In genomic region chr12:109540739-109541539, GRCm38 (mm10) we compare ENCODE assay signal across 8 mouse cellular contexts. TPM values are rescaled to one million over a fixed set of nuclear protein-coding genes. Genes with fewer than 3 reads are reported as not detected.
DNase-seq lines count a peak whose midpoint lies in the region; ATAC-seq and TF ChIP-seq lines count a peak whose summit lies in the region.

No protein-coding gene starts in this region.

- H3K9ac ChIP-seq in forebrain, embryonic 12.5 days = peak overlapping the region; percentile 63
- peak overlapping the region; percentile 86 for H3K9ac ChIP-seq in heart, embryonic 13.5 days
- peak overlapping the region; percentile 64 for H3K9ac ChIP-seq in stomach, postnatal 0 days (ENCODE audit: low read length)

- ATAC-seq in forebrain, embryonic 12.5 days (ENCODE audit: low FRiP score) = peak; percentile 77
- ATAC-seq in heart, embryonic 13.5 days (ENCODE audit: extremely low read depth, insufficient number of reproducible peaks, low FRiP score, low TSS enrichment) = no peak
- ATAC-seq in stomach, postnatal 0 days (ENCODE audit: low FRiP score, low TSS enrichment) = peak; percentile 47; the same call in 1 of the 2 replicates

- peaks cover 6% of the 10 kb centered on the region; the same call in 1 of the 2 replicates for H3K27me3 ChIP-seq in forebrain, embryonic 12.5 days
- H3K27me3 ChIP-seq in heart, embryonic 13.5 days (replicated peaks) = no peaks in the 10 kb centered on the region
- H3K27me3 ChIP-seq in stomach, postnatal 0 days (ENCODE audit: control insufficient read depth, insufficient read depth, low read length) = no peaks in the 10 kb centered on the region

- peak; percentile 16; the same call in 1 of the 2 replicates for TF ChIP-seq POLR2A in brain, embryonic 14.5 days (IDR thresholded peaks at IDR 0.05; ENCODE audit: borderline replicate concordance, extremely low read depth, insufficient read depth, insufficient read length, poor library complexity, severe bottlenecking)

- no peaks in the 10 kb centered on the region; the same call in 1 of the 2 replicates for H3K36me3 ChIP-seq in forebrain, embryonic 12.5 days (replicated peaks)
- peaks cover 25% of the 10 kb centered on the region for H3K36me3 ChIP-seq in heart, embryonic 13.5 days
- H3K36me3 ChIP-seq in stomach, postnatal 0 days (ENCODE audit: control insufficient read depth, insufficient read depth, low read length) = no peaks in the 10 kb centered on the region

- H3K4me3 ChIP-seq in forebrain, embryonic 12.5 days (replicated peaks) = peak overlapping the region; percentile 51
- peak overlapping the region; percentile 60 for H3K4me3 ChIP-seq in heart, embryonic 13.5 days
- H3K4me3 ChIP-seq in stomach, postnatal 0 days (ENCODE audit: low read depth, low read length) = peak overlapping the region; percentile 45

- peak overlapping the region; percentile 54 for H3K4me2 ChIP-seq in forebrain, embryonic 12.5 days
- H3K4me2 ChIP-seq in heart, embryonic 13.5 days = peak overlapping the region; percentile 67
- peak overlapping the region; percentile 40 for H3K4me2 ChIP-seq in stomach, postnatal 0 days (replicated peaks; ENCODE audit: low read depth)

- WGBS in forebrain, embryonic 12.5 days = 46% methylated on average over 30 of the region's 30 CpGs
- 44% methylated on average over 30 of the region's 30 CpGs for WGBS in heart, embryonic 13.5 days
- WGBS in stomach, postnatal 0 days = 45% methylated on average over 30 of the region's 30 CpGs

- TF ChIP-seq CTCF in brain, embryonic 14.5 days (IDR thresholded peaks at IDR 0.05; ENCODE audit: borderline replicate concordance, extremely low read depth, insufficient read depth, insufficient read length) = no peak
- no peak for TF ChIP-seq CTCF in stomach, postnatal 0 days (IDR thresholded peaks at IDR 0.05; ENCODE audit: low read depth)

- TF ChIP-seq EP300 in stomach, postnatal 0 days (optimal IDR thresholded peaks at IDR 0.05) = no peak

- H3K27ac ChIP-seq in forebrain, embryonic 12.5 days = peak overlapping the region; percentile 75
- H3K27ac ChIP-seq in heart, embryonic 13.5 days (replicated peaks) = peak overlapping the region; percentile 54
- peak overlapping the region; percentile 19; the same call in 1 of the 2 replicates for H3K27ac ChIP-seq in stomach, postnatal 0 days (replicated peaks)

- peaks cover 65% of the 10 kb centered on the region for H3K9me3 ChIP-seq in forebrain, embryonic 12.5 days
- peaks cover 59% of the 10 kb centered on the region for H3K9me3 ChIP-seq in heart, embryonic 13.5 days
- H3K9me3 ChIP-seq in stomach, postnatal 0 days (ENCODE audit: control insufficient read depth, low read length) = peaks cover 9% of the 10 kb centered on the region

- peaks cover 15% of the 10 kb centered on the region for H3K4me1 ChIP-seq in forebrain, embryonic 12.5 days
- peaks cover 7% of the 10 kb centered on the region for H3K4me1 ChIP-seq in heart, embryonic 13.5 days
- no peaks in the 10 kb centered on the region for H3K4me1 ChIP-seq in stomach, postnatal 0 days (replicated peaks; ENCODE audit: control insufficient read depth, insufficient read depth)

- peak; percentile 33 for DNase-seq in Muller cell, postnatal 12 days (ENCODE audit: inconsistent ontology term)
- peak; percentile 94 for DNase-seq in brain, embryonic 14.5 days (ENCODE audit: low read depth)
- peak; percentile 61 to 64 for DNase-seq in layer of hippocampus, postnatal 36 days
- DNase-seq in mesoderm, embryonic 11.5 days (ENCODE audit: low read depth, low spot score) = peak; percentile 86
- DNase-seq in stomach, postnatal 0 days (ENCODE audit: low spot score) = no peak
- DNase-seq in adipocyte (ENCODE audit: low spot score) = no peak

RNA-seq across cellular contexts. Expression of gene Rtl1, which starts 59.2 kb away (rescaled TPM):
- 0.85 and 1.5 TPM in 2 replicates for polyA plus RNA-seq in brain, embryonic 14.5 days (2012; rRNA removed)
- 1.4 and 1.6 TPM in 2 replicates for polyA plus RNA-seq in forebrain, embryonic 12.5 days (2016; fragmentation: Nextera tagmentation; extraction: Ambion mirVana)
- 0.47 and 0.52 TPM in 2 replicates for polyA plus RNA-seq in heart, embryonic 13.5 days (2015; fragmentation: Nextera tagmentation; extraction: Ambion mirVana)
- total RNA-seq in layer of hippocampus, postnatal 36 days (2021) = not detected
- polyA plus RNA-seq in stomach, postnatal 0 days (2015; fragmentation: Nextera tagmentation; extraction: Ambion mirVana) = 0.33 and 0.35 TPM in 2 replicates

Comparison
In these comparisons a context has a peak if more than half of its experiments do, and no peak if none do; other contexts are left out.
1. DNase-seq: peak in Muller cell, postnatal 12 days (single experiment), brain, embryonic 14.5 days (single experiment), layer of hippocampus, postnatal 36 days (2 of 2) and mesoderm, embryonic 11.5 days (single experiment); none in stomach, postnatal 0 days (single experiment) and adipocyte (single experiment).
2. H3K27ac ChIP-seq: peak in every context shown above with its lines; median percentile 75 in forebrain, embryonic 12.5 days; 54 in heart, embryonic 13.5 days; 19 in stomach, postnatal 0 days.
3. Peak in every context shown above with its lines, with median percentiles within 50 percentile points of each other: H3K4me2 ChIP-seq, H3K4me3 ChIP-seq and H3K9ac ChIP-seq.